Mouse (Mus musculus): Measurements from ENCODE around the gene Gatad2b.

DNA sequence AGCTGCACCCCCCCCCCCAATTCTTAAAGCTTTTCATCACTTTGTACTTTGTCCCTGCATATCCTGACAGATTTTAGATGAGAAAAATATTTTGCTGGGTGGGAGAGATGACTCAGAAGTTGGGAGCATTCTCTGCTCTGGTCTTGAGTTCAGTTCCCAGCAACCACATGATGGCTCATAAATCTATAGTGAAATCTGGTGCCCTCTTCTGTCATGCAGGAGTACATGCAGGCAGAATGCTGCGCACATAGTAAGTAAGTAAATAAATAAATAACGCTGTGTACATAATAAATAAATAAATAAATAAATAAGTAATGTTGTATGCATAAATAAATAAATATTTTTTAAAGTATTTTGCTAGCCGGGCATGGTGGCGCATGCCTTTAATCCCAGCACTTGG, 54.9 kb downstream of the Gatad2b start:
- TF ChIP-seq POLR2A (IDR thresholded peaks at IDR 0.05; ENCODE audit: borderline replicate concordance, extremely low read depth, insufficient read depth, insufficient read length, poor library complexity, severe bottlenecking) (no peak), CTCF (IDR thresholded peaks at IDR 0.05; ENCODE audit: borderline replicate concordance, extremely low read depth, insufficient read depth, insufficient read length) (no peak)

All from brain, embryonic 14.5 days (tissue).